Mouse (Mus musculus): ENCODE data around the gene Uggt2.

DNA sequence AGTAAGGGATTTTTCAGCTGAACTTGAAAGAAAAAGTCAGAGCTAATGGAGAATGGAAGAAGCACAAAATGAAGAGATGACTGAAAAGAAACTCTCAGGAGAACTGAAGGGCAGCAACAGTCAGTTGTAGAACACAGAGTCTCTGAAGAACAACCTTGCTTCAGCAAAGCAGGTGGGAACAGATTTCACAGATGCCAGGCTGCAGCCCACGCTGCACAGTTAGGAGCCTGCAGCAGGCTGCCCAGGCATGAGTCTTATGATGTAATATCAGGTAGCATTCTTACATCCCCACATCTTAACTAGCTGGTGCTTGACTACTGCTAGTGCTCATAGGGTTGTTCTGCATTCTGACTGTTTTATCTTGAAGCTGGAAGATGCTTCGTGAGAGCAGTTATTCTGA is 38.5 kb downstream of the Uggt2 start:
- TF ChIP-seq CTCF (IDR thresholded peaks at IDR 0.05) = no peak
- TF ChIP-seq EP300 (IDR thresholded peaks at IDR 0.05) = no peak
